Mouse (Mus musculus): Measurements from ENCODE around the gene Grb2. TPM values are rescaled to one million over a fixed set of nuclear protein-coding genes. Genes with fewer than 3 reads are reported as not detected.

The Grb2 gene
- total and polyA plus RNA-seq, 3 experiments = 52.0 to 109 (median 107) TPM

GRCm38 (mm10) chr11:115682411-115682810 lies 26.0 kb downstream of the Grb2 start:
- peaks cover 12% of the 10 kb centered on the region for H3K4me1 ChIP-seq (ENCODE audit: control insufficient read depth, insufficient read depth, low read length)
- intact Hi-C loops (cut with DNase I) = no loop called here
- TF ChIP-seq EP300 (IDR thresholded peaks at IDR 0.05; ENCODE audit: insufficient read depth, low read depth, low read length) (no peak), POLR2A (IDR thresholded peaks at IDR 0.05; ENCODE audit: insufficient read depth, low read depth, low read length) (no peak), CTCF (IDR thresholded peaks at IDR 0.05) (no peak)
- WGBS = 93% methylated on average over 3 of the region's 3 CpGs
- peaks cover 13% of the 10 kb centered on the region for H3K36me3 ChIP-seq (ENCODE audit: control insufficient read depth, insufficient read depth, low read length)
- no peak for DNase-seq
- H3K27me3 ChIP-seq (ENCODE audit: control insufficient read depth, insufficient read depth, low read length) = no peaks in the 10 kb centered on the region
- no peak overlapping the region for H3K4me3 ChIP-seq
- no peak overlapping the region for H3K27ac ChIP-seq
- peaks cover 5% of the 10 kb centered on the region; the same call in 1 of the 2 replicates for H3K79me2 ChIP-seq (replicated peaks; ENCODE audit: control insufficient read depth, insufficient read depth, low read length)
- H3K9ac ChIP-seq (ENCODE audit: low read depth, low read length) = no peak overlapping the region

DNA sequence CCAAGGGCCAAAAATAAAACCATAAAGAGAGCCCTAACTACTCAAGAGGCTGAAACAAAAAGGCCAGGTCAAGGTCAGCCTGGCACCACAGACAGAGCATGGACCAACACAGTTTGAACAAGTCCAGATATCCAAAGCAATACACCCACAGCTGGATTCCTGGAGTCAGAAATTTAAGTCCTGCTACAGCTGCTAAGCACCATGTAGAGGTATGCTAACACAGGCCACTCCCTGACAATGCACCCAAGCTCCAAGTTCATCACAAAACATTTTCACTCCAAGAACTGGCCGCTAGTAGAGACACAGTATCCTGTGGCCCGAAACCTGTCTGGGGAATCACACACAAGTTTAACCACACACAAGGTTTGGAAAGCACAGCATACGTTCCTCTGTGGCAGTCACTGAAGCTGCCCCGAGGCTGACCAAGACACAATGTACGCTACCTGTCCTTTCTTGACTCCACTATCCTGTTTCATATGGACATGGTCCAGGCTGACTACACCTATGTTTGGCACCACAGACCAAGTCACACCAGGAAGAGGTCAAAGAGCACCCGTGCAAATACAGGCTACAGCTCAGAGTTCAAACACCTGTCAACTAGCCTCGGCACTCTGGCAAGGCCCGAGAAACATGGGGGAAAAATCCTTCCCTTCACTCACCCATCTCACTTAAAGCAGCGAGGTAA lies 28.7 kb downstream of the Grb2 start:
- Histone ChIP-seq H3K79me2 (replicated peaks; ENCODE audit: control insufficient read depth, insufficient read depth, low read length) (peaks cover 9% of the 10 kb centered on the region), H3K27me3 (ENCODE audit: control insufficient read depth, insufficient read depth, low read length) (no peaks in the 10 kb centered on the region), H3K4me3 (no peak overlapping the region), H3K9ac (ENCODE audit: low read depth, low read length) (no peak overlapping the region), H3K36me3 (ENCODE audit: control insufficient read depth, insufficient read depth, low read length) (peaks cover 3% of the 10 kb centered on the region; the same call in 1 of the 2 replicates), H3K4me1 (ENCODE audit: control insufficient read depth, insufficient read depth, low read length) (peaks cover 15% of the 10 kb centered on the region), H3K27ac (no peak overlapping the region; the same call in 1 of the 2 replicates)
- 79% methylated on average over 9 of the region's 9 CpGs for WGBS
- TF ChIP-seq CTCF (IDR thresholded peaks at IDR 0.05) = no peak
- TF ChIP-seq POLR2A (IDR thresholded peaks at IDR 0.05; ENCODE audit: insufficient read depth, low read depth, low read length) = no peak
- TF ChIP-seq EP300 (IDR thresholded peaks at IDR 0.05; ENCODE audit: insufficient read depth, low read depth, low read length) = no peak
- DNase-seq = no peak
- intact Hi-C loops (cut with DNase I) = no loop called here

GRCm38 (mm10) chr11:115678861-115679260 lies 29.5 kb downstream of the Grb2 start:
- Histone ChIP-seq H3K36me3 (ENCODE audit: control insufficient read depth, insufficient read depth, low read length) (peaks cover 4% of the 10 kb centered on the region; the same call in 1 of the 2 replicates), H3K4me3 (no peak overlapping the region), H3K4me1 (ENCODE audit: control insufficient read depth, insufficient read depth, low read length) (peaks cover 15% of the 10 kb centered on the region), H3K27me3 (ENCODE audit: control insufficient read depth, insufficient read depth, low read length) (no peaks in the 10 kb centered on the region), H3K79me2 (replicated peaks; ENCODE audit: control insufficient read depth, insufficient read depth, low read length) (peaks cover 9% of the 10 kb centered on the region), H3K27ac (no peak overlapping the region; the same call in 1 of the 2 replicates), H3K9ac (ENCODE audit: low read depth, low read length) (no peak overlapping the region)
- intact Hi-C loops (cut with DNase I) = no loop called here
- no peak for TF ChIP-seq POLR2A (IDR thresholded peaks at IDR 0.05; ENCODE audit: insufficient read depth, low read depth, low read length)
- no peak for TF ChIP-seq CTCF (IDR thresholded peaks at IDR 0.05)
- no peak for TF ChIP-seq EP300 (IDR thresholded peaks at IDR 0.05; ENCODE audit: insufficient read depth, low read depth, low read length)
- WGBS = 68% methylated on average over 6 of the region's 6 CpGs
- no peak for DNase-seq

DNA sequence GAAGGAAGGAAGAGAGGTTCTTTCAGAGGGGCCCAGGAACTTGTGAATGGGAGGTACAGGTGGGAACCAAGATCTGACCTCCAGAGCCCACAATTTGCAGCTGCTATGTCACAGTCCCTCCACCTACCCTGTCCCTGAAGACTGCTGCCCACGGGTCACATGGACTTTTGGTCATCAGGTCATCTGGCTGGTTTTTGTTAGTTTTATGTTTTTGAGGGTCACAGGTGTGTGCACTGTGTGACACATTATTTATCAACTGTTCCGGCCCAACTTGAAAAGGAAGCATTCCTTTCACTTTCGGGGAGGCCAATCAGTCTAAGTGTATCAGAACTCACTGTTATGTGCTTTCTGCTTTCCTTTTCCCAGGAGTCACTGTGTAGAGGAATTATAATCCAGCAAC lies 30.9 kb downstream of the Grb2 start:
- Histone ChIP-seq H3K36me3 (ENCODE audit: control insufficient read depth, insufficient read depth, low read length) (peaks cover 6% of the 10 kb centered on the region), H3K27me3 (ENCODE audit: control insufficient read depth, insufficient read depth, low read length) (no peaks in the 10 kb centered on the region), H3K79me2 (replicated peaks; ENCODE audit: control insufficient read depth, insufficient read depth, low read length) (peaks cover 9% of the 10 kb centered on the region), H3K27ac (no peak overlapping the region), H3K4me3 (no peak overlapping the region), H3K9ac (ENCODE audit: low read depth, low read length) (no peak overlapping the region), H3K4me1 (ENCODE audit: control insufficient read depth, insufficient read depth, low read length) (peaks cover 19% of the 10 kb centered on the region)
- intact Hi-C loops (cut with DNase I) = no loop called here
- no peak for DNase-seq
- no peak for TF ChIP-seq POLR2A (IDR thresholded peaks at IDR 0.05; ENCODE audit: insufficient read depth, low read depth, low read length)
- TF ChIP-seq CTCF (IDR thresholded peaks at IDR 0.05) = no peak
- no peak for TF ChIP-seq EP300 (IDR thresholded peaks at IDR 0.05; ENCODE audit: insufficient read depth, low read depth, low read length)
- WGBS = 83% methylated on average over 3 of the region's 3 CpGs

- WGBS = 74% methylated on average over 8 of the region's 8 CpGs
- Histone ChIP-seq H3K79me2 (replicated peaks; ENCODE audit: control insufficient read depth, insufficient read depth, low read length) (peaks cover 14% of the 10 kb centered on the region), H3K9ac (ENCODE audit: low read depth, low read length) (no peak overlapping the region), H3K27ac (no peak overlapping the region), H3K36me3 (ENCODE audit: control insufficient read depth, insufficient read depth, low read length) (peaks cover 6% of the 10 kb centered on the region), H3K4me3 (no peak overlapping the region), H3K4me1 (ENCODE audit: control insufficient read depth, insufficient read depth, low read length) (peaks cover 22% of the 10 kb centered on the region), H3K27me3 (ENCODE audit: control insufficient read depth, insufficient read depth, low read length) (no peaks in the 10 kb centered on the region)
- DNase-seq = no peak
- TF ChIP-seq CTCF (IDR thresholded peaks at IDR 0.05) = no peak
- TF ChIP-seq EP300 (IDR thresholded peaks at IDR 0.05; ENCODE audit: insufficient read depth, low read depth, low read length) = no peak
- no peak for TF ChIP-seq POLR2A (IDR thresholded peaks at IDR 0.05; ENCODE audit: insufficient read depth, low read depth, low read length)
- intact Hi-C loops (cut with DNase I) = no loop called here
Measured at GRCm38 (mm10) chr11:115676738-115677137, 31.7 kb downstream of the Grb2 start.

- no peak overlapping the region for H3K4me3 ChIP-seq
- H3K9ac ChIP-seq (ENCODE audit: low read depth, low read length) = no peak overlapping the region
- no peaks in the 10 kb centered on the region for H3K27me3 ChIP-seq (ENCODE audit: control insufficient read depth, insufficient read depth, low read length)
- peaks cover 30% of the 10 kb centered on the region for H3K4me1 ChIP-seq (ENCODE audit: control insufficient read depth, insufficient read depth, low read length)
- intact Hi-C loops (cut with DNase I) = no loop called here
- peaks cover 10% of the 10 kb centered on the region for H3K36me3 ChIP-seq (ENCODE audit: control insufficient read depth, insufficient read depth, low read length)
- 50% methylated on average over 9 of the region's 9 CpGs for WGBS
- H3K79me2 ChIP-seq (replicated peaks; ENCODE audit: control insufficient read depth, insufficient read depth, low read length) = peaks cover 17% of the 10 kb centered on the region
- DNase-seq = no peak
- H3K27ac ChIP-seq = no peak overlapping the region; the same call in 1 of the 2 replicates
- TF ChIP-seq POLR2A (IDR thresholded peaks at IDR 0.05; ENCODE audit: insufficient read depth, low read depth, low read length) = no peak
- no peak for TF ChIP-seq EP300 (IDR thresholded peaks at IDR 0.05; ENCODE audit: insufficient read depth, low read depth, low read length)
- TF ChIP-seq CTCF (IDR thresholded peaks at IDR 0.05) = no peak
Measured at GRCm38 (mm10) chr11:115674235-115674865, 34.0 kb downstream of the Grb2 start.
